Mouse (Mus musculus) liver, embryonic 16.5 days (tissue): ENCODE data around the gene Galnt2. TPM values are rescaled to one million over a fixed set of nuclear protein-coding genes. Genes with fewer than 3 reads are reported as not detected.

Source experiments
- polyA plus RNA-seq: library from polyadenylated mRNA; unstranded; fragments of >200 nt; fragmentation: Nextera tagmentation; extraction: Ambion mirVana; gene quantifications from 2 replicates; pipeline ENCODE4 v1.2.1, GENCODE M21; 2015

Gene Galnt2
- polyA plus RNA-seq, 1 experiment from 2014 or later: 13.3 TPM

Other genes with a start within 250 kb of the Galnt2 start
- gene Abcb10, start 248.3 kb upstream of the Galnt2 start, polyA plus RNA-seq: 130 and 131 TPM in 2 replicates
- gene Taf5l, start 210.0 kb upstream of the Galnt2 start, polyA plus RNA-seq: 18.8 and 19.6 TPM in 2 replicates
- gene Urb2, start 209.9 kb upstream of the Galnt2 start, polyA plus RNA-seq: 2.3 and 2.4 TPM in 2 replicates
- gene Pgbd5, start 208.3 kb downstream of the Galnt2 start, polyA plus RNA-seq: 0.09 and 0.11 TPM in 2 replicates